Mouse (Mus musculus) embryonic facial prominence, embryonic 11.5 days (tissue): ENCODE results near the gene Efs. TPM values are rescaled to one million over a fixed set of nuclear protein-coding genes. Genes with fewer than 3 reads are reported as not detected.
A peak's percentile ranks its signal among the peaks of the same experiment; 100 is the strongest.

Experiments used
- ATAC-seq: fragments of 200-750 bp; cut with Nextera tagmentation; replicated peaks from 2 replicates; pipeline ENCODE4 v1.8.0; 2017; ENCODE audit warnings: low read depth; ENCODE audit not compliant: insufficient number of reproducible peaks, low FRiP score, low TSS enrichment
- DNase-seq: peaks from one replicate; pipeline ENCODE4 v3.0.0-alpha.2; 2015; ENCODE audit warnings: low spot score
- H3K27ac ChIP-seq: fragments of 300-500 bp; sonication (generic); replicated peaks from 2 replicates; pipeline ENCODE4 v1.5.1; 2014; ENCODE audit warnings: mild to moderate bottlenecking, low read depth, low read length, control low read depth
- H3K27me3 ChIP-seq: fragments of 300-500 bp; sonication (generic); 2 replicates; pipeline ENCODE4 v1.6.1; 2014; ENCODE audit warnings: mild to moderate bottlenecking, low read length, moderate library complexity, mixed read lengths; ENCODE audit not compliant: control insufficient read depth, insufficient read depth
- H3K36me3 ChIP-seq: fragments of 300-500 bp; sonication (generic); replicated peaks from 2 replicates; pipeline ENCODE4 v1.6.1; 2014; ENCODE audit warnings: low read depth, mild to moderate bottlenecking, low read length, moderate library complexity, mixed read lengths; ENCODE audit not compliant: control insufficient read depth, insufficient read depth
- H3K4me1 ChIP-seq: fragments of 300-500 bp; sonication (generic); 2 replicates; pipeline ENCODE4 v1.6.1; 2014; ENCODE audit warnings: low read length, mixed read lengths; ENCODE audit not compliant: control insufficient read depth, insufficient read depth
- H3K4me2 ChIP-seq: fragments of 300-500 bp; sonication (generic); 2 replicates; pipeline ENCODE4 v1.6.1; 2014; ENCODE audit warnings: low read depth, mild to moderate bottlenecking, control low read depth, low read length, moderate library complexity
- H3K4me3 ChIP-seq: fragments of 300-500 bp; sonication (generic); 2 replicates; pipeline ENCODE4 v1.5.1; 2014; ENCODE audit warnings: low read depth, low read length, control low read depth
- H3K9ac ChIP-seq: fragments of 300-500 bp; sonication (generic); replicated peaks from 2 replicates; pipeline ENCODE4 v1.6.1; 2014; ENCODE audit warnings: mild to moderate bottlenecking, control low read depth, low read length
- H3K9me3 ChIP-seq: fragments of 300-500 bp; sonication (generic); replicated peaks from 2 replicates; pipeline ENCODE4 v1.6.1; 2016; ENCODE audit warnings: mild to moderate bottlenecking, low read length, inconsistent platforms, mixed read lengths; ENCODE audit not compliant: control insufficient read depth
- WGBS: fragments of 180-500 bp; shearing (Covaris S2); extraction: QIAGEN DNeasy Blood & Tissue Kit; methylation state at CpG from one replicate; pipeline ENCODE4 v1.1.7; 2014; 5-methylcytosine and 5-hydroxymethylcytosine counted together
- polyA plus RNA-seq: library from polyadenylated mRNA; unstranded; fragments of >200 nt; fragmentation: Nextera tagmentation; extraction: Ambion mirVana; gene quantifications from 2 replicates; pipeline ENCODE4 v1.2.1, GENCODE M21; 2014

Efs gene
- polyA plus RNA-seq, 1 experiment from 2014 or later: 29.9 TPM

- DNase-seq: no peak
- Histone ChIP-seq H3K9ac (no peak overlapping the region), H3K36me3 (no peaks in the 10 kb centered on the region; the same call in 1 of the 2 replicates), H3K4me2 (no peak overlapping the region), H3K27me3 (no peaks in the 10 kb centered on the region), H3K9me3 (no peaks in the 10 kb centered on the region), H3K27ac (no peak overlapping the region), H3K4me1 (no peaks in the 10 kb centered on the region; the same call in 1 of the 2 replicates), H3K4me3 (no peak overlapping the region)
- no peak for ATAC-seq
- 79% methylated on average over 7 of the region's 7 CpGs for WGBS
Observed at GRCm38 (mm10) chr14:54908682-54909081, 17.2 kb downstream of the Efs start.

GRCm38 (mm10) chr14:54903641-54904040 is 22.3 kb downstream of the Efs start:
- no peaks in the 10 kb centered on the region for H3K27me3 ChIP-seq
- H3K36me3 ChIP-seq: no peaks in the 10 kb centered on the region; the same call in 1 of the 2 replicates
- H3K9me3 ChIP-seq: no peaks in the 10 kb centered on the region
- 82% methylated on average over 4 of the region's 4 CpGs for WGBS
- DNase-seq (no peak), ATAC-seq (no peak)
- H3K4me3 ChIP-seq: no peak overlapping the region
- H3K4me1 ChIP-seq: no peaks in the 10 kb centered on the region
- no peak overlapping the region for H3K4me2 ChIP-seq
- H3K9ac ChIP-seq: no peak overlapping the region
- no peak overlapping the region for H3K27ac ChIP-seq

- 0 out of 2 replicates have a peak, but pooled peaks have one; percentile 42 for ATAC-seq
- H3K36me3 ChIP-seq: peaks cover 6% of the 10 kb centered on the region
- H3K9ac ChIP-seq: no peak overlapping the region
- no peaks in the 10 kb centered on the region for H3K27me3 ChIP-seq
- H3K4me1 ChIP-seq: no peaks in the 10 kb centered on the region
- H3K4me2 ChIP-seq: no peak overlapping the region
- peak; percentile 92 for DNase-seq
- WGBS: 0% methylated on average over 3 of the region's 3 CpGs
- no peak overlapping the region for H3K4me3 ChIP-seq
- no peaks in the 10 kb centered on the region for H3K9me3 ChIP-seq
- no peak overlapping the region for H3K27ac ChIP-seq
Observed at GRCm38 (mm10) chr14:54900383-54900782, 25.5 kb downstream of the Efs start.

GRCm38 (mm10) chr14:54897445-54897844 is 28.5 kb downstream of the Efs start:
- H3K9ac ChIP-seq: no peak overlapping the region
- H3K4me2 ChIP-seq: no peak overlapping the region
- no peaks in the 10 kb centered on the region for H3K9me3 ChIP-seq
- DNase-seq (no peak), ATAC-seq (no peak)
- H3K4me3 ChIP-seq: no peak overlapping the region
- no peaks in the 10 kb centered on the region for H3K27me3 ChIP-seq
- H3K4me1 ChIP-seq: no peaks in the 10 kb centered on the region
- peaks cover 6% of the 10 kb centered on the region for H3K36me3 ChIP-seq
- 54% methylated on average over 2 of the region's 2 CpGs for whole genome bisulfite sequencing
- H3K27ac ChIP-seq: no peak overlapping the region

- Histone ChIP-seq H3K4me3 (peak overlapping the region; percentile 97), H3K36me3 (peaks cover 6% of the 10 kb centered on the region), H3K4me1 (no peaks in the 10 kb centered on the region), H3K9ac (peak overlapping the region; percentile 100), H3K4me2 (peak overlapping the region; percentile 59), H3K27ac (peak overlapping the region; percentile 96), H3K27me3 (no peaks in the 10 kb centered on the region), H3K9me3 (no peaks in the 10 kb centered on the region)
- ATAC-seq (peak; percentile 58), DNase-seq (peak; percentile 48)
- under 1% methylated on average over 42 of the region's 54 CpGs for WGBS
Observed at GRCm38 (mm10) chr14:54894296-54895151, 31.4 kb downstream of the Efs start.

GRCm38 (mm10) chr14:54893651-54894181 is 32.2 kb downstream of the Efs start:
- DNase-seq (peak; percentile 99), ATAC-seq (peak; percentile 99)
- H3K36me3 ChIP-seq: peaks cover 6% of the 10 kb centered on the region
- no peaks in the 10 kb centered on the region for H3K27me3 ChIP-seq
- no peaks in the 10 kb centered on the region for H3K9me3 ChIP-seq
- H3K4me3 ChIP-seq: peak overlapping the region; percentile 97
- H3K4me1 ChIP-seq: no peaks in the 10 kb centered on the region
- peak overlapping the region; percentile 39 for H3K4me2 ChIP-seq
- WGBS: under 1% methylated on average over 32 of the region's 38 CpGs
- peak overlapping the region; percentile 100 for H3K9ac ChIP-seq
- peak overlapping the region; percentile 96 for H3K27ac ChIP-seq

GRCm38 (mm10) chr14:54892200-54892599 is 33.7 kb downstream of the Efs start, which contains the start of gene Pabpn1:
TSS of gene Pabpn1 (plus strand) at chr14:54892500.
- peak within 1 kb of the TSS; percentile 36 for H3K4me3 ChIP-seq
- H3K27me3 ChIP-seq: no peaks in the 10 kb centered on the region
- ATAC-seq (no peak), DNase-seq (no peak)
- peaks cover 5% of the 10 kb centered on the region for H3K36me3 ChIP-seq
- no peaks in the 10 kb centered on the region for H3K9me3 ChIP-seq
- H3K27ac ChIP-seq: peak within 1 kb of the TSS; percentile 41; the same call in 1 of the 2 replicates
- WGBS: 92% methylated on average over 3 of the region's 3 CpGs
- peak within 1 kb of the TSS; percentile 39 for H3K4me2 ChIP-seq
- no peaks in the 10 kb centered on the region for H3K4me1 ChIP-seq
- peak within 1 kb of the TSS; percentile 25; the same call in 1 of the 2 replicates for H3K9ac ChIP-seq

GRCm38 (mm10) chr14:54885309-54885708 is 40.6 kb downstream of the Efs start:
- no peaks in the 10 kb centered on the region for H3K27me3 ChIP-seq
- H3K4me3 ChIP-seq: no peak overlapping the region
- no peak overlapping the region for H3K9ac ChIP-seq
- WGBS: 93% methylated on average over 11 of the region's 11 CpGs
- H3K36me3 ChIP-seq: no peaks in the 10 kb centered on the region
- ATAC-seq: no peak
- DNase-seq: no peak
- H3K9me3 ChIP-seq: no peaks in the 10 kb centered on the region
- H3K4me1 ChIP-seq: no peaks in the 10 kb centered on the region; the same call in 1 of the 2 replicates
- H3K4me2 ChIP-seq: no peak overlapping the region
- no peak overlapping the region for H3K27ac ChIP-seq
